Mouse (Mus musculus) cortical plate, adult 2 months (tissue): Measurements from ENCODE around the gene Mef2b.
"Not testable (repeated sequence)": the region's sequence is repeated elsewhere in the genome, so short reads cannot be mapped to it uniquely, and the experiment has no call there.

Experiments
- CTCF ChIP-seq: fragments of 200-500 bp; IDR thresholded peaks from 2 replicates; pipeline ENCODE4 v1.5.1; 2011; ENCODE audit warnings: mild to moderate bottlenecking, control low read depth, low read length; ENCODE audit not compliant: insufficient read depth; ENCODE audit errors: extremely low read depth
- POLR2A ChIP-seq: fragments of 200-500 bp; IDR thresholded peaks from 2 replicates; pipeline ENCODE4 v1.6.1; 2011; ENCODE audit warnings: mild to moderate bottlenecking, low read length, control low read depth; ENCODE audit not compliant: insufficient read depth; ENCODE audit errors: extremely low read depth

DNA sequence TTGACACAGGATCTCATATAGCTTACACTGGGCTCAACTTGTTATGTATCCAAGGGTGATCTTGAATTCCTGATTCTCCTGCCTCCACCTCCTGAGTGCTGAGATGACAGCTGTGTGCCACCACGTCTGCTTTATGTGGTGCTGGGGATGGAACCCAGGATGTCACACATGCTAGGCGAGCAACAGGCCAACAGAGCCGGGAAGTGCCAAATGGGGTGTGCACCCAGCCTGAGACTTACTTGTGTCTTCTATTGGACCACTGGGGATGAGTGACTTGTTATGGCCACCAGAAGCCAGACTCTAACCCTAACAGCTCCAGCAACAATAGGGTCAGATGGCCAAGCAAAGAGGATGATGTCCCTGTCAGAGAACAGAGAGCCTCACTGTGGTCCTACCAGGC is 76.7 kb downstream of the Mef2b start:
- not testable (repeated sequence) for TF ChIP-seq CTCF, POLR2A
